Mouse (Mus musculus): ENCODE measurements around the gene Ggact.
A peak's percentile ranks its signal among the peaks of the same experiment; 100 is the strongest.

Gene Ggact

DNA sequence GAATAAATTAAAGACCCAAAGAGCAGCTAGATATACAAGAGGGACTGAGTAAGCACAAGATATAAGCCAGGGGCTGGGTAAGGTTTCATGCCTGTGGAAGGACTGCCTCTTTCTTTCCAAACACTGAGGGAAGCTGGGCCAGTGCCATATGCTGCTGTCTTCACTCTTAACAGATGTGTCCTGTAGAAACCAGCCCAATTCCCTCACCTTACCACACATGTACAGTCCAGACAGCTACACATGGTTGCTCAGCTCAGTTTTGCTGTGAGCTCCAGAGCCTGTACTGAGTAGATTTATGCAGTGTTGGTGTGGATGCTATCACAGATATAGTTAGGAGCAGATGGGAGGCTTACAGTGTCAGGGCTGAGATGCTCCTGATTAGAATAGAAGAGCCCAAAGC lies 12.9 kb downstream of the Ggact start:
- DNase-seq (ENCODE audit: extremely low read depth, low read depth), result no peak

DNA sequence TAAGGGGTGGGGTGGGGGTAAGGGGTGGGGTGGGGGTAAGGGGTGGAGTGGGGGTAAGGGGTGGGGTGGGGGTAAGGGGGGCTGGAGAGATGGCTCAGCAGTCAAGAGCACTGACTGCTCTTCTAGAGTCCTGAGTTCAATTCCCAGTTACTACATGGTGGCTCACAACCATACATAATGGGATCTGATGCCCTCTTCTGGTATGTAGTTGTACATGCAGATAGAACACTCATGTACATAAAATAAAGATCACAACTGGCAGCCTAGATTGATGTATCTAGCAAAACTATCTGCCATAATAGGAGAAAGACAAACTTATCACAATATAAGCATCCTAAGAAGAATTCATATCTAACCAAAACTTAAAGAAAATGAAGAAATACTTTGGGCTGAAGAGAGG lies 15.0 kb downstream of the Ggact start:
- DNase-seq (ENCODE audit: extremely low read depth, low read depth), result no peak

DNA sequence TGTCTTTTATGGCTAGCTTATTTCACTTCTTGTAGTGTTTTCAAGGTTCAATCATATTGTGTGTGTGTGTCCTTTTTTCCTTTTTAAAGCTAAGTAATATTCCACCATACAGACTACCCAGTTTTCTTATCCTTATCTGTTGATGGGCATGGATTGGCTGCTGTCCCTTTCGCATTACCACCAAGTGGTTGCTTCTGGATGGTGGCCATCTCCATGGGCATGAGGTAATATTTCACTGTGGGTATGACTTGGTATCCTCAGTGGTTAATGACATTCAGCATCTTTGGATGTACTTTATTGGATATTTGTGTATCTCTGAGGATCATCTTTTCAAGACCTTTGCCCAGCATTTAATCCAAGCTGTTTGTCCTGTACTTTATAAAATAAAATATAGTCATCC lies 17.5 kb downstream of the Ggact start:
- DNase-seq (ENCODE audit: extremely low read depth, low read depth), result no peak

DNA sequence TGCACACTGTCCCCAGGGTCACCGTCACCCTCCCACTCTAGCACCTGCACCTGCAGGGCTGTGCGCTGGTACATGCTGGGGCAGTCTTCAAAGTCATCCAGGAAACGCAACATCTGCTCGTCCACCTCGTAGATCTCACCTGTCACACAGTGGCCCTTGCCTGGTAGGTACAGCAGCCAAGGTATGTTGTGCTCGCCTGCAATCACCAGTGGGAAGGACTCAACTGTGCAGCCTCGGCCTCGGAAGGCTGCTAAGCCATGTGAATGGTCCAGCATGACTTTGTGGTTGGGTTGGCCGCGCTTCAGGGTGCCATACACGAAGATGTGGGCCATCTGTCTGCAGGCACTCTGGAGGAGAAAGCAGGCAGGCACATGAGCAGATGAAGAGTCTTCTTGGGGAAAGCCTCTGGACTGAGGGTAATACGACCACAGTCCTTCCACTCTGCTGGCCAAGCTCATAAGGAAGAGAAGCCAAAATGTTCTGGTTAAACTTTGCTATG lies 22.0 kb downstream of the Ggact start:
- no peak for DNase-seq (ENCODE audit: extremely low read depth, low read depth)

DNA sequence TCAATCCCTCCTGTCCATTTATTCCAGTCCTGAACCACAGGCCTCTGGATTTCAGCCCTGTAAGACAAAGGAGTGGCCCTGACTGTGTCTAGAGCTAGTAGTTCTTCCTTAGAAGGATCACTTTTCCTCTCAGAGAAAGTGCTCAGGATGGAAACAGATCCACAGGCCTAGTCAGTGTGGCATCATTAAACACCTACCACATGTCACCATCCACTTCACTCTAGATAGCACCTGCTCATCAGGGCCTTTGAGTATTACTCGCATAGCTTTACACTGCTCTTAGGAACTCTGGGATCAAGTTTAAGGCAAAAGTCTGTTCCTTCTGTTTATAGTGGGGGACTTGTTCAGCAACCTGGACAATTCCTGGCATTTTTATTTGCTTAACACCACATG lies 25.1 kb downstream of the Ggact start:
- no peak for DNase-seq (ENCODE audit: extremely low read depth, low read depth)

DNA sequence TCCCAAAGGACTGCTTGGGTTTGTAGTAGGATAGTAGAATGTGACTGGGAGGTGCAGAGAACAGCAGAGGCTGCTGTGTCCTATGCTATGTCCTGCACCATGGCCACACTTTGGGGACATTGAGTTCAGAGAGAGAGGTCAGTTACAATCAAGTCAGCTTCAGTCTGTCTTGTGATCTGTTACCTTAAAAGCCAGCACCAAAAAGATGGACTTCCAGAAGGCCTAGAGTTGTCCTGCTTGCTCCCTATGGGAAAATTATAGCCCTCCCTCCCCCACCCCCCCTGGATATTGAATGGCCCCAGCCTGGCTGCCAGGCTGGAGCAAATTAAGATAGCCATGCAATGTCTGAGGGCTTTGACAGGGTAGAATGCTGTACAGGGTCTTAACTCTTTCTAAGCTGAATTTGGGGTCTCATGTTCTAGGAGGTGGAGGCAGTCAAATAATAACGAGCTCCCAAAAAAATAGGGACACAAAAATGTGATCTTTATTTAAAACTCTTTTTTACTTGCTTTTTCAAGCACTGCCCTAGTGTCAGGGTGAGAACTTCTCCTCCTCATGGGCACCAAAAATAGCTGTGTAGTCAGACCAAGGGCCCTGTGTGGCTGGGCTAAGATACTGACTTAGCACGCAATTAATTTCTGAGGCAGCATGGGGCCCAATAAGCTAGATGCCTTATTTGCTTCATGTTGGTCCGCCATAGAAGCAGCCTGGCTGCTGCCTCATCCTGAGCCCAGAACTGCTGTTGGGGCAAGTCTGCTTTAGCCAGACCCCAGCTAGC lies 25.7 kb downstream of the Ggact start:
- no peak for DNase-seq (ENCODE audit: extremely low read depth, low read depth)

DNA sequence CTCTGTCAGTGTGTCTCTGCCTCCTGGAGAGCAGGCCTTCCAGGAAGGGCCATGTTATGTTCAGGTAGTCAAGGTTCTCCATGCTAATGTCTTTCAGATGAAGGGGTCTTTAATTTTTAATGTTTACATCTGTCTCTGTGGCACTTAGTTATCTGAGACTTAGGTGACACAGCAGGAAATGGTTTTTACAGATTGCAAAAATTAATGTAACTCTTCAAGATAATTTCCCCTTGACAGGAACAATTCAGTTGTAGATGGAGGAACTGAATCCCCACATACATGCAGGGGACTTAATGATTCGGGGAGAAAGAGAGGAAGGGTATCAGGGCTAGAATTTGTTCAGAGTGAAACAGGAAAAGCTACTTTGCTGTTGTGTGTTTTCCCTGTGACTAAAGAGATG lies 26.3 kb downstream of the Ggact start:
- DNase-seq (ENCODE audit: extremely low read depth, low read depth), result no peak

DNA sequence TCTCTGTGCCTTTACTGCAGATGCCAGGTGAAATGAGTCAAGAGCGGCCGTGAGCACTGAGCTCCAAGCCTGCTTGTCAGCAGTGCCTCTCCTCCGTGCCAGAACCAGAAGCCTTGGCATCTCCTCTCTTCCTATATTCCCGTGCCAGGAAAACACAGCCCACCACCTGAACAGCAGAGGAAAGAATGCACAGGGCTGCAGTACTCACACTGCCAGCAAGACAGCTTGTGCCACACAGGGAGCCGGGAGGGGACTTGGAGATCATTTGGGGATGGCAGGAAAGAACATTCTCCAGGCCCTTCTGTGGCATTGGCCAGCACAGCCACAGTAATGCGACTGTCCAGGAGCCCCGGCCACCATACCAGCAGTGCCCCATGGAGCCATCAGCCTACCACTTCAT lies 27.7 kb downstream of the Ggact start:
- no peak for DNase-seq (ENCODE audit: extremely low read depth, low read depth)

DNA sequence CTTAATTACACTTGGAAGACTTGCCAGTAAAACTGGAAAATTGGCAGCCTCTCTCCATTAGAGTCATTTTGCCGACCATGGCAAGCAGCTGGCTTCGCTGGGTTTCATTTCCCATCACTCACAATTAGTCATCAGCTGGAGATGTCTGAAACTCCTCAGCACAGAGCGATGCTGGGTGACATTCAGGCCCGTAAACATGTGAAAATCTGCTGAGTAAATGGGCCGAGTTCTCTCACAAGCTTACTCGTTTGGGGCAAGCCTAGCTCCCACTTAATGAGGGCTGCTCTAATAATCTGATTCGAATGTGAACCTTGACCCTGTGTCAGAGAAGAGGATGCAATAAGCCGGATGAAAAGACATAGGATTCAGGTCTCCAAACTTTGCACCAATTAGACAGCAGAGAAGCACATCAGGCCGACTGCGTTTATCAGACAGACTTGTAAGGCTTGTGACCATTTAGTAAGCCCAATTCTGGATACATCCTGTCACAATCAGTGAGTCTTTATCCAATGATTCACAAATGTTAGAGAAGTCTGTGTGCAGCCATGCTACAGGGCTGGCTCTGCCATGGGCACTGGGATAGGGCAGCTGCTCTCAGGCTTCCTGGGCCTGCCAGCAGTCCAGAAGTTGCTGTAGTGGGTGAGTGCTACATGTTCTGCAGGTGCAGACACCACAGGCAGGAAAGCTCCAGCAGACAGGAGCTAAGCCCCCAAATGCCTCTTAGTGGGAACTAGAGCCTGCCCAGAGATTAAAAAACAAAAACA lies 29.6 kb downstream of the Ggact start:
- DNase-seq (ENCODE audit: extremely low read depth, low read depth), result no peak

DNA sequence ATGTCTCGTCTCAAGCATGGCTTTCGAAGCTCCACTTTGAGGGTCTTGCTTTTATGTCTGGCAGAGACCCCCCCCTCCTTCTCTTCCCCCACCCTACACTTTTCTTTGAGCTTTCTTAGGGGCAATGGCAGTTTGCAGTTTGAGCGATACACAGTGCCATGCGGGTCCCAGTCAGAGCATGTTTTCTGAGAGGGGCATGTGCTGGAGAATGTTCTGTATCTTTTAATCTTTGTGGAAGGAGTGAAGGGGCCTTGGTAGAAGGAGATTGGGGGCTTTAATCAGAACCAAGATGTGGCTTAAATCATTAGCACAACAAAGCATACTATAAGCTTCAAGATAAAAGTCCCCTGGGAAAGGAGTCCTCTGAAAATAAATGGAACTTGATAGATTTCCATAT lies 30.1 kb downstream of the Ggact start:
- no peak for DNase-seq (ENCODE audit: extremely low read depth, low read depth)

DNA sequence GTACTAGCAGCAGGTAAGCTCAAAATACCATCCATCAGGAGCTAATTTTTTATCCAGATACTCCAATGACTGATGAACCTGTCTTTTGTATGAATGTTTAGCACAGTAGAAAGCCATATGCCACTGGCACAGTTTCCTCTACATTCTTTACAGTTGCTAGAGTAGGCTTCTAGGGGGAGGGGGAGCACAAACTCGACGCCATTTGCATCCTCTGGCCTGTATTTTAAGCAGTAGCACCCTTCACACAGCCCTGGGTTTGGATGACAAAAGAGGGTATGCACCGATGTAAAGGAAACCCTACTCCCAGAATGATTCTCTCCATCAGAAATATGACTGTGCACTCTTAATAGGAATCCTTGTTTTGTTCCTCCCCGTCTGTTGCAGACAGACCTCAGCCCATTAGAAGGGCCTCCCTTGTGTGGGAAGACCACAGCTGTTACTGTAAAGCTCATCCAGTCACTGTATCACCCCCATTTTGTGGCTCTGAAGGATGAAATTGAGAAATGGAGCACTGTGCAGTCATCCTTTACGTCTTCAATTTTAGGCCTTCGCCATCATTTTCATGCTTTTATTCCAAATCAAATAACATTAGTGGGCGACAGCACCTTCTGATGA lies 30.7 kb downstream of the Ggact start:
- no peak for DNase-seq (ENCODE audit: extremely low read depth, low read depth)

DNA sequence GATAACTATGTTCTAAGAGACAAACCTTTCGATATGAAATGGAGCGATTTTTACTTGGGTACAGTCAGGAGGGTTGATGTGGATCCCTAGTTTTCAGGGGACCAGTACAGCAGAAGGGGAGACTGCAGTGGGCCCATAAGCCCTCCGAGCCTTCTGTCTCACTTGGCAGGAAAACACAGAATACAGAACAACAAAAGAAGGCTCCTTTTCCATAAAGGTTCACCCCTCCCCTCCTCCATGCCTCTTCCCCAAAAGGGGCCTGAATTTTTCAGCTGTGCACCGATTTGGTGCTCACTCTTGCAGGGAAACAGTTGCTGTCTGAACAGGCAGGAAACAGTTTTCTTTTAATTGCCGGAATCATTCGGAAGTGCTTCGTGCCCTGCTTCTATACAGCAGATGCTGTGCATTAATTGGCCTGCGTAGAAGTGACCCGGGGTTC lies 31.3 kb downstream of the Ggact start:
- no peak for DNase-seq (ENCODE audit: extremely low read depth, low read depth)

DNA sequence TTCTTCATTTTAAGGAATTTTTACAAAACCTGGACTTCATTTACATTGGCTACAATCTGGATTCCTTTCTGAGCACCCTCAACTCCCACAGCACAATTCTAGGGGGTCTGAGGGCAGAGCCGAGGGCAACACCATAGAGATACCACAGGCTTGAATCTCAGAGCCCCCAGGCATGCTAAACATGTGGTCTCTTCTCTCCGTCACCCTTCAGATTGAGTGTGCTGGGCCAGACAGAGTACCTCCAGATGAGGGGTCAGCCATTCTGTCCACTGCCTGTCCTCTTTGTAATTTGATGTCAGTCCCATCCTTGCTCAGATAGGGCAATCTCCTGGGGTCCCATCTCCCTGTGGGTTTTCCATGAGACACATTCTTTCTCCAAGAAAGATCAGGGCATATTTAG lies 31.9 kb downstream of the Ggact start:
- DNase-seq (ENCODE audit: extremely low read depth, low read depth), result no peak

DNA sequence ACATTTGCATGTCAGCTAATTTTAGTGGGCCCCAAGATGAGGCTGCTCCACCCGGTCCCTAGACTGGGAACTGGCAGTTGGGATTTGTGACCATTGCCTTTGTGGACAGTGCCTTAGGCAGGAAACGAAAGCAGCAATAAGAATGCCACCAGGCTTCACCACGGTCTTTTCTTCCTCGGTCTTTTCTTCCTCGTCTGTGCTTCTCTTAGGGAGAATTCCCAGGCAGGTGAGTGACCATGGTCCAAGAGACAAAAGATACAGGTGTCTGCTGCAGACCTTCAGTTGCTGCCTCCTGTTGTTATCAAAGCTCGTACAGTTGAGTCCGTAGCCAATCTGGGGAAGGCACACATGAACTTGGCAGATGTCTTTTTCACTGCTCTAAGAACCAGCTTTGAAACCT lies 33.3 kb downstream of the Ggact start:
- DNase-seq (ENCODE audit: extremely low read depth, low read depth), result no peak

DNA sequence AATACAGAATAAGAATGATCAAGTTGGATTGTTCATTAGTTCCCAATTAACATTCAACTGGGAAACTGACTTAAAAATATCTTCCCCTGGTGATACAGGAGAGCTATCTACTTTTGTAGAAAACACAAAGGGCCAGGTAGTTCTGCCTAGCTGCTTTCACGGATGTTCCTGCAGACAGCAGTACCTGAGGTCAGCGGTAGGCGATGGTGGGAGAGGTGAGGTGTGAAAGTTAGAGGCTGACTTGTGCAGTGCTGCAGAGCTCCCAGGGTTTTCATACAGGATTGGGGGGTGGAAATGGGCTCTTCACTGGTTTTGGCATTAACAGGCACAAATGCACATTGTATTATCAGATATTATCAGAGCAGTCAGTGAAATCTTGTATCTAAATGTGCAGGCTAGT lies 35.8 kb downstream of the Ggact start:
- DNase-seq (ENCODE audit: extremely low read depth, low read depth), result no peak

DNA sequence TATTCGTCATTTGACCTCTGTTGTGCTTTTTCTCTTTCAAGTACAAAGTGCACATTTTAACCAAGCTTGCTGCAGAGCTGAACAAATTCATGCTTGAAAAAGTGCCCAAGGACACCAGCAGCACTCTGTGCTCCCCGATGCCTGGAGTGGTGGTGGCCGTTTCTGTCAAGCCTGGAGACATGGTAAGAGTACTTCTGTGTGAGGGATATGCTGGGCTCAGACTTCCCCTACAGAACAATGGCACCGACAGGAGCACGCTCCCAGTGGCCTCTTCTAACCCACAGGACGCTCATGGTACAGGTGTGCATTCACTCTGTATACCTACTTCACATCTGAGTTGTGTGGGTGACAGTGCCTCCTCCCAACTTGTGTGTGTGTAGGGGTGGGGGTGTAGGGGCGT lies 36.8 kb downstream of the Ggact start:
- no peak for DNase-seq (ENCODE audit: extremely low read depth, low read depth)

DNA sequence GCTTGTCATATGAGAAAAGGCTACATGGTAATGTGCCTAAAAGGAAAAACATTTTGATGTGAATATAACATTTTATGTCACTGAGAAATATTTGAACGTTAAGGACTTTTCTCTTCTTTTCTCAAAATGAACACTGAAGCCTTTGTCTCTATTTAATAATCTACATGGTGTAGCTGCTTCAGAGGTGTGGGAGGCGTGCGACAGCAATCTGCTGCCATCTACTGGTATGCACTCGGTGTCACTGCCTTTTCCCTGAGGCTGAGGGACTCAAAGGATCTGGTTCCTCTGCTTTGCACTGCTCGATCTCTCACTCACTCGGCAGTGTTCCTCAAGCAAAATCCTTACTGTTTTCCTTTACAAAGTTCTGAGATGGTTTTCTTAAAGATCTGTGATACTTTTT lies 37.4 kb downstream of the Ggact start:
- peak; percentile 41 for DNase-seq (ENCODE audit: extremely low read depth, low read depth)

DNA sequence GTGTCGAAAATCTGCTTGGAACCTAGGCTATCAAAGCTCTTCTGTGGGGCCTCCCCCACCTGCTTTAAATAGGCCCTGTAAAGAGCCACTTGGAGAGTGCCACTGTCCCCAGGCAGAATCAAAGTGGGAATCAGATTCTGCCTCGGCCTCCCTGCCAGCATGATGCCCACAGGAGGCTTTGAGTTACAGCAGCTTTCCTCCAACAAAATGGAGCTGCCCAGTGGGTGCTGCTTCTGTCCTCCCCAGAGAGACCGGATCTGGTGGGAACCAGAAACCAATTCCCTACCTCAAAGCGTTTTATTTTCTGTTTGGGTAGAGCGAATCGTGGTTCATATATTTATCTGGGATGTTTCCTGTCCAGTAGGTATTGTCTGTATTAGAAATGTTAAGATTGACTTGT lies 37.9 kb downstream of the Ggact start:
- no peak for DNase-seq (ENCODE audit: extremely low read depth, low read depth)

DNA sequence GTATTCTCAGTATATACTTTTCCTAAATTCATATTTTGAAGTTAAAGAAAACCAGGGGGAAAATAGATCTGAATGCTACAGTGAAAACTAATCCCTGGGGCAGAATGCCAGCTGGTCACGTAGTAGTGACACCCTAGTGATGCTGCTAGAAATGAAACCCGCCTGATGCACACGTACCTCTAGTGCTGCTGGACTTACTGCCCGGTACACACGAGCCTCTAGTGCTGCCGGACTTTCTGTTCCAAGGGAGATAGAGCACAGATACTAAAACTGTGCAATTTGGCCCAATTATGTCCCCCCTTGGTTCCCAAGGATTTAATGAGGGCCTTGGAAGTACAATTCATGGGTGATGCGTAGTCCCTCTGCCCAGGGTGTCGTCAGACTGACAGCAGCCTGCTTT lies 38.5 kb downstream of the Ggact start:
- DNase-seq (ENCODE audit: extremely low read depth, low read depth), result no peak

DNA sequence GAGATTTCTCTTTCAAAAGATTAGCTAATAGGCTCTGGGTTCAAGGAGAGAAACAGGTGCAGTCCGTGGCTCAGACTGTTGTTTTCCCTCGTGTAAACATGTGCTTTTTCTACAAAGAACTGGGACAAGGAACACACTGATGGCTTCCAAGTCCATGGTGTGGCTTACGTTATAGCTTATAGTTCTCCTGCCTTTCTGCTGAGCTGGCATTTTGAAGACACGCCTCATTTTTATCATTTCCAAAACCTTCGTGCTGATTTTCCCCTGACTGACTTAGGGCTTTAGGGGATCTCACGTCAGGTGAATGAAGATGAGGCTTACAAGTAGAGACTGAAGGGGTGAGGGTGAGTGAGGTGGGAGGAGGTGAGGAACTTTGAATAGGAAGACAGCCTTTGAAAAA lies 40.9 kb downstream of the Ggact start:
- no peak for DNase-seq (ENCODE audit: extremely low read depth, low read depth)

DNA sequence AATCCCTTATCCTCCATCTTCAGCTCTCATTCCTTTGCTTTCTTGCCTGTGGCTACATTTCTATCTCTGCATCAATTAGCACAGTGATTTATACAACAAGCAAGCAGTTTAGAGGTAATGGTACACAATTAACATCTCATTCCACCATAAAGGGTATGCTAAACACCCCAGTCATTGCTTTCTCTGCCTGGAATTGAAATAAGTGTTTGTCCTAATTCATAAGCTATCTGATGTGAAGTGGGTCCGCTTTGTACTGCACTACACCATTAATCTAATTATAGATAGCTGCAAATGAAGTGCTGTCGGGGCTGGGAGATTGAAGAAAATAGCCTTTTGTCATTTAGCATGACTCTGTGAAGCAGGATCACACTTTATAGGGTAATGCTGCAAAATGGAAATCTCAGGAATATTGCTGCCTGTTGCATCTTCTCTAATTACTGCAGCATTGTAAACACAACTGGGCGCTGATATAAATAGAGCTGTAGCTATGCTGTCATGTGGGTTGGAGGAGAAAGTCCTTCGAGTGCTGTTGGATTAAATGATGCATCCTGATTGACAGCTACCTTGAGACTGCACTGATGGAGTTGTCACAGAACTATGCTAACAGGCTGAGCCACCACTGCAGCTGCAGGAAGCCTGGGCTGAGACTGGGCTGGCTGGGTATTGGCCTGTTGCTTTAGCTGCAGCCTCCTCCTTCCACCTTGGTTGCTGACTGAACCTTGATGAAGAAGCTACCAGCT lies 41.5 kb downstream of the Ggact start:
- DNase-seq (ENCODE audit: extremely low read depth, low read depth), result no peak

DNA sequence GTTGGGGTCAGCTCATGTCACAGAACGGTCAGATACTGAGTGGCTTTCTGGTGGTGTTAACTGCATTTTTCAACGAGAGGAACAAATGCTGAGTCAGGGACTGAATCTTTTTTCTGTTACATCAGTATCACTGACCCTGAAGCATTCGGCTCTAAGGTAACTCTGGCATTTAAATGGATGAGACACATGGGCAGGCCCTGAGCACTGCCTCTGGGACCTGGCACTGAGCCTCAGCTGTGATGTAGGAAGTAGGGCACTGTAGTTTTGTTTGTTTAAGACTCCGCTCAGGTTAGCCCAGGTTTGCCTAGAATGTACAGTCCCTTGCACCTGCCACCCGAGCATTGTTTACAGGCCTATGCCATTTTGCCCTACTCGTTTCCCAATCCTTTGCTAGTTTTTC lies 43.7 kb downstream of the Ggact start:
- DNase-seq (ENCODE audit: extremely low read depth, low read depth), result no peak

Data from MEL-GATA-1-ER (cell line).